Mouse (Mus musculus): Measurements from ENCODE around the gene Camta1.

Gene Camta1

DNA sequence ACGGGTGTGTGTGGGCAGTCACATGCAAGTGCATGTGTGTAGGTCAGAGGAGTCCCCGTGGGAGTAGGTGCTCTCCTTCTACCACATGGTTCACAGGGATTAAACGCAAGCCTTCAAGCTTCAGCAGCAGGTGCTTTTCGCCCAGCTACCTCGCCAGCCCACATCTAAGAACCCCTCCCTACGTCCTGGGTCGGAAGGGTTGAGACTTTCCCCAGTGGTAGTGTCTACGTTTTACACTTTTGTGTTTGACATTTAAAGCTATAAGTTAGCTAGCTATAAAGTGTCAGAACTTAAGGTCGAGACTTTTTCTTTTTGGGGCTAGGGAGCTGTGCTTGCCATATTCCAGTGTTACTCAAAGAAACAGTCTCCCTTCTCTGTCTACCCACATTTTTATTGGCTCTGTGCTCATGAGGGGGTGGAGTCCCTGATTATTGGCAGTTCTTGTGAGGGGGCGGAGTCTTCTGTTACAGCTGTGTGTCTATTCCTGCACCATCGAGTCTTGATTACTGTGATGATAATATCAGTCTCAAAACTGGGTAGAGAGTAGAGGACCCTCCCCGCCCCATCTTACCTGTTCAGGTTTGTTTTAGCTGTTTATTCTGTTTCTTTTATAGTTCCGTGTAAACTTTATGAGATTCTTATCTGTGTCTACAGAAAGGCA, 921.6 kb downstream of the Camta1 start:
- DNase-seq (ENCODE audit: low read depth, low spot score): peak; percentile 12

DNA sequence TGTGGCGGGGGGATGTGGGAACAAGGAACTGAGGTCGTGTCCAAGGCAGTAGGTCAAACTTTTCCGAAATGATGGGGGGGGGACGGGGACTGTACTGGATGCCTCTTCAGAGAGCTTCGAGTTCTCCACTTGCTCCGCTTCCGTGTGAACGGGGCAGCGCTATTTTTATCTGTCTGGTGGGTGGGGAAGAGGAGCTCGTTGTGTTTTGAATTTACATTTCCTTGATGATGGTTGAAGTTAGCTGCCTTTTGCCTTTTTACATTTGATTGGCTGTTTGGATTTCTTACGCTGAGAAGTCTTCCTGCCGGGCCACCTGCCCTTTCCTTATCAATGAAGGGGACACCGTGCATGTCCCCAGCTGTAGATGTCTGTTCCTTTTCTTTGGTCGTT, 923.6 kb downstream of the Camta1 start:
- DNase-seq (ENCODE audit: low read depth, low spot score): no peak

DNA sequence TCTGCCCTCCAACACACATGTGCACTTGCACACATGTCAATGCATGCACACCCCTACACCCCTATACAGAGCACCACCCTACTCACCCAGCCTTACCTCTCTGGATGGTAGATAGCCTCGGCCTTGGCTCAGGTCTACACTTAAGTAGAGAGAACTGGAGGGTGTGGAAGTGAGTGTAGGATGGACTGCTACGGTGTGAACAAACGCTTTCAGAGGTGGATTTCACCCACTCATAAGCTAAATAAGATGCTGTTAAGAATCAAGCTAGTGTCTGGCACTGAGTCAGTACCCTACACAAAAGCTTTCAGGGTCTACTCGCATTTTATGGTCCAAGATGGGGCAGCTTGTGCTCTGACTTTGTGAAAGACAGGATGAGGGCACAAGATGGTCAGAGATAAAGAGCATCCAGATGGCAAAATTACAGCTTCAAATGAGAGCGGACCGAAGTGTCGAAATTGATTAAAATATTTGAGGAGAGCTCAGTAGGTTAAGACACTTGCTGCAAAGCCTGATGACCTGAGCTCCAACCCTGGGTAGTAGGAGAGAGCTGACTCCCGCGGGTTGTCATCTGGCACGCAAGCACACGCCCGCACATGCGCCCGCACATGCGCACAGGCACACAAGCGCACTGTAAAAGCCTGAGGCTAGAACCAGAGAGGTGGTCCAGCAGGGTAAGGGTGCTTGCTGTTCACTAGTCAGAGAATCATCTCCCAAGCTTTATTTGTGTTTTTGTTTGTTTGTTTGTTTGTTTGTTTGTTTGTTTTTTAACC, 924.2 kb downstream of the Camta1 start:
- no peak for DNase-seq (ENCODE audit: low read depth, low spot score)

DNA sequence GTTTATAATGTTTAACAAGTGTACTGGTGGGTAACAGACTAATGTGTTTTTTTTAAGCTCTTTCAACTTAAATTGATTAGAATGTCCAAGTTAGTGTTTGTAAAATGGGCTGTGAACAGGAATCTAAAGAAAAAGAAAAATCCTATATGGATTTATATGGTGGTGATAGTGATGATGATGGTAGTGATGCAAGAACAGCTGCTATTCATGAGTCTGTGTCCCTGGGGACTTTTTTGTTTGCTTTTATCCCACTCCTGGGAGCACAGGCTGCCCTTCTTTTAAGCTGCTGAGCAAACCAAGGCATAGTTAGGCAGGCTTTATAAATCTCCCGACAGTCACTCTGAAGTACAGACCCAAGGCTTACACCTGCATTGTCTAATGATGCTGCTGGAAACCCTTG, 928.2 kb downstream of the Camta1 start:
- DNase-seq (ENCODE audit: low read depth, low spot score): peak; percentile 12

DNA sequence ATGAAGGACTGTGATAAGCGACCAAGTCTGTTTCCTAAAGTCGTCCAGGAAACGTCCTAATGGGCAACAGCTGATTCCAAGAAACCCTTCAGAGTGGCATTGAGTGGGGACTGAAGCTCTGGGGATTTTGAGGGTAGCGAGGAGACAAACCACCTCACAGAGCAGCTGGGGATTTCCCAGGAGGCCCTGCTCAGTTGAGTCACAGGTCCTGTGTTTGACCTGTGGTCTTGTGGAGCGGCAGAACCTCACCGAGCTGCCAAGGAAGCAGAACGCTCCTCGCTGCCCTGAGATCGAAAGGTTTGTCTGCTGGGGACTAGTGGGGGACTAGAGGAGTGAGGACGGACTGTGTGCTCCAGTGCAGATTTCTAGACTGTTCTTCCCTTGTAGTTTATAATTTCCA, 933.9 kb downstream of the Camta1 start:
- DNase-seq (ENCODE audit: low read depth, low spot score): peak; percentile 72

DNA sequence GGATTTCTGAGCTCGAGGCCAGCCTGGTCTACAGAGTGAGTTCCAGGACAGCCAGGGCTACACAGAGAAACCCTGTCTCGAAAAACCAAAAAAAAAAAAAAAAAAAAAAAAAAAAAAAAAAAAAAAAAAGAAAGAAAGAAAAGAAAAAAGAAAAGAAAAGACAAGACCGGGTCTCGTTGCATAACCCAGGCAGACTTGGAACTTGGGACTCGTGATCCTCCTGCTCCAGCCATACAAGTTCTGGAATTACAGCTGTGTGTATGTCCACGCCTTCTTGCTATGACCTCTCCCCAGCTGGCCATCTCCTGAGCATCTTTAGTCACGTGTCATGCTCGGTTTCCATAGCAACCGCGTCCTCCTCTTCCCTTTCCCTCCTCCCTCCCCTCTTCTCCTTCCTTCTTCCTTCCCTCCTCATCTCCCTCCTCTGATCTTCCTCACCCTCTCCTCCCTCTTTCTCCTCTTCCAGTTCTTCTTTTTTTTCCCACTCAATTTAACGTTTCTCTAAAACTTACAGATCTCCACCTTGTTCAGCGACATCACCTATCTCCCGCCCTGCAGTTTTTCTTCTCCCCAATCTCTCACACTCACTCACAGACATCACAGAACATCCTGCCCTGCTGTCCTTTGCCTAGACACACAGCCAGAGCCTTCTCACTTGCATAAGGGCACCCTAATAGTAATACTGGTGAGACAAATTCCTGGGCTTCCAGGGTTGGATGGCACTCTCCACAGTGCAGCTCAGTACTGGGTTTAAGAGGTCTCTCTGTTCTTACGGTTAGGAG, 934.6 kb downstream of the Camta1 start:
- peak; percentile 48 for DNase-seq (ENCODE audit: low read depth, low spot score)

DNA sequence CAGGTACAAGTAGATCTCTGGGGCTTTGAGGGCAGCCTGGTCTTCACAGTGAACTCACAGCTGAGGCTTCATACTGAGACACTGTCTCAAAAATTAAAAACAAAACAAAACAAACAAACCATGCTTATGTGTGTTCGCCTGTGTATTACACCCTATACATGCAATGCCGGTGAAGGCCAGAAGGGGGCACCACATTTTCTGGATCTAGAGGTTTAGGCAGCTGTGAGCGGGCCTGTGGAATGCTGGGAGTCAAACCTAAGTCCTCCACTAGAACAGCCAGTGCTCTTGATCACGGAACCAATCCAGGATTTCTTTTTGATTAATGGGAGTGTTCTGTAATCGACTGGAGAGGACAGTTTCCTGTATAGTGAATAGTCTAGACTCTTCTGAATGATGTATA, 935.8 kb downstream of the Camta1 start:
- peak; percentile 40 for DNase-seq (ENCODE audit: low read depth, low spot score)

DNA sequence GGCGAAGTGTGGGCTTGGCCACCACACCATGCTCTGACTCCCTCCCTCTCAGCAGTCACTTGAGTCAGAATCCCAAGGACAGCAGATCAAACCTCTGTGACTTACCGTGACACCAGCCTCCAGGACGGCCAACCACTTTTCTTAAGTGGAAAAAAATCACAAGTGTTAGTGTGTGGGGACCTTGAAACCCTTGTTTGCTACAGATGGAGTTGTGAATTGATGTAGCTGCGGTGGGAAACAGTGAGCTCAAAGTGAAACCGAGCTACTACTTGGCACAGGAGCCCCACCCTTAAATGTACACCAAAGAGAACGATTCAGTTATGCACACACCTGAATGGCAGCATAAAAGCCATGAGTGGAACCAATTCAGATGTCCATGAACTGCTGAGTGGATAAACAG, 936.7 kb downstream of the Camta1 start:
- DNase-seq (ENCODE audit: low read depth, low spot score): no peak

DNA sequence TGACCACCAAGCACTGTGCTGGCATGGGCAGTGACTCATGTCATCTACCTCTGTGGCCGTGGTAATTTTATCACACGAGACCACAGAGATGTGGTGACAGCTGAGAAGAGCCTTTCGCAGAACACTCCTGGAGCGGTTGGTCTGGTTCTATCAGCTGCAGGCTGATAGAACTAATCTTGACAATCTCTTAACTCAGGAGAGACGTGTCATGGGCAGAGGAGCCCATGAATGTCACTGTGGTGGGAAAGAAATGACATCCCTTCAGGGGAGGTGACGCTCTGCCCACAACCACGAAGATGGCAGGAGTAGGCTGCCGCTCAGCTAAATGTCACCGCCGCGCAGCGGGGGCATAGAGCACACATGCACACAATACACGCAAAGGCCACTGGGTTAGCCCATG, 937.4 kb downstream of the Camta1 start:
- DNase-seq (ENCODE audit: low read depth, low spot score): no peak

DNA sequence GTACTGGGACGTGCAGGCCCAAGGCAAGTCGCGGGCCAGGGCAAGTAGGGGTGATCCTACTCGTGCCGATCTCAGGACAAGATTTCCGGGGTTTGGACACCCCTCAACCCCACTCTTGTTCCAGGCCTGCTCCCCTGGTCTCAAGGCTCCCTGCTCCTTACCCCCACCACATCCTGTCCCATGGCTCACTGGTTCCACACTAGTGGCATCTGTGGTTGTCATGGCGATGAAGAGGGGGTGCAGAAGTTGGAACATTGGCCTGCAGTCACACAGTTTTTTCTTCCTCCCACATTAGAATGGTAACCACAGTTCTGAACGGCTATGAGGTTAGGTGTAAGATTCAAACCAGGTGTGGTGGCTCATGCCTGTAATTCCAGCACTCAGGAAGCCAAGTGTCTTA, 940.5 kb downstream of the Camta1 start:
- DNase-seq (ENCODE audit: low read depth, low spot score): peak; percentile 19

DNA sequence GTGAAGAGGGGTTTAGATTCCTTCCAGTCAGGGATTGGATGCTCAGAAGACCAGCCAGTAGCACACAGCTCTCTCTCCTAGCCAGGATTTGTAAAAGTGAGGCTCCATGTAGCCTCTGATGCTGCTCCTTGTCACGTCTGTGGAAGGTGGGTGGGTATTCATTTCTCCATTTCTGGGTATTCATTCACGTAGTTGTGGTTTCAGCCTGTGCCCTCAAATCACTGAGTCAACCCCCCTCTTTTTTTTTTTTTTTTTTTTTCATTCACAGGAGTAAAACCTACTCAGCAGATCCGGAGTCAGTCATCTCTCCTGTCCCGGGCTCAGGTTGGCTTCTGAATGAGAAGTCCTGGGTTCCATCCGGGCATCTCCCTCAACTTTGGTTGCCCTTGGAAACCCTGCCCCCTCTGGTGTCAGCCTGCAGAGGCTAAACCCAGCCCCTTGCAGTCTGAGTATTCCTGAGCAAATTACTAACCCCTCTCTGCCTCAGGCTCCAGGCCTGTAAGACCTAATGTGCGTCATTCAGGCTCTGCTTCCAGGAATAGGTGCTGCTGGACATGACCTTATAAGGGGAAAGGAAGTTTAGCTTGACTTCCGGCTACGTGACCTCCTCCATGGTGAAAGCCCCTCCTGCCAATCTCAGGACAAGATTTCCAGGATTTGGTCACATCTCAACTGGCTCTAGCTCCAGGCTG, 944.2 kb downstream of the Camta1 start:
- DNase-seq (ENCODE audit: low read depth, low spot score): peak; percentile 52

DNA sequence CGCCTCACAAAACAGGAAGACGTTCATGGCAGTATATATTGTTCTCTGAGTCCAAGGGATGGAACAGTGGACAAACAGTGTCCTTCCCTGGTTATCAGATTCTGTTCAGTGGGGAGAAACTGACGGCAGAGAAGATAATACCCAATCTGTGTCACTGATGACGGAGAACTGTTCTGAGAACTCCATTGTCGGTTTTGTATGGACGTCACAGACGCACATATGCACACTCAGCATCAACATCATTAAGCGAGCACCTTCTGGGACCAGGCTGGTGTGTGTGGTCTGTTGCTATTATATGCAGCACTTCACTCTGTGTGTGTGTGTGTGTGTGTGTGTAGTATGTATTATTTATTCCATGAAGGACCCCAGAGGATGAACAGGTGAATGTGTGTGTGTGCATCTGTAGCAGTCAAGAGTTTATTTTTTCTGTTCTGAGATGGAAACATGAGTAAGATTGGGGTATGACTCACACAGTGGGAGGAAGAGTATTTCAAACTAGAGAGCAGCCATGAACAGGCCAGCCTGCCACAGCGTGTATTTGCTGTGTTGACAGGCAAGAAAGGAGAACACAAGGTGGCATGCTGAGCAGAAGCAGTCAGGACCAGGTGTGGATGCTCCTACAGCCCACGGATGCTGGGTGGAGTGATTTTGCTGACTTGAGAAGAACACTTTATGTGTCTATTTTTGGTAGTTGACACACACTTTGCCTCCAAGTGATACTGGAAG, 946.3 kb downstream of the Camta1 start:
- DNase-seq (ENCODE audit: low read depth, low spot score): peak; percentile 45

DNA sequence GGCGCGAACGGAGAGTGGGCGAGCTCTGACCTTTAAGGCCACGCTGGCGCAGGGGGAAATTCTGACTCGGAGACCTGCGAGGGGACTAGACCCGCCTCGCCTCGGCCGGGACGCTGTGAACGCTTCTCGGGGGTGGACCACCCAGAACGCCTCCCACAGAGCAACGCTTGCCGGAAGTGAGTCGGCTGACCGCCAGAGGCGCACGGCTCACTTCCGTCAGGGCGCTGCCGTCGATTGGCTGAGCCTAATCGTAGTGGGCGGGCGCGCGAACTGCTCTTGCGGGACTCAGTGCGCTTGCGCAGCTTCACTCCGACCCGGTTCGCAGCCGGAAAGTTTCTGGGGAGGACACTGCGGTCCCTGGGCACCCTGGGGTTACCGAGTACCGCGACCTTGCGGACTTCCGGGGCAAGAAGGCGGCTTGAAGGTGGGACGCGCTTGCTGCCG, 947.4 kb downstream of the Camta1 start, which contains the start of the genes Park7 and Tnfrsf9:
Park7 (minus strand) TSS at position 148 of the 444 bp plus-strand sequence.
Tnfrsf9 (plus strand) TSS at position 273 of the 444 bp plus-strand sequence.
- peak; percentile 95 for DNase-seq (ENCODE audit: low read depth, low spot score)

DNA sequence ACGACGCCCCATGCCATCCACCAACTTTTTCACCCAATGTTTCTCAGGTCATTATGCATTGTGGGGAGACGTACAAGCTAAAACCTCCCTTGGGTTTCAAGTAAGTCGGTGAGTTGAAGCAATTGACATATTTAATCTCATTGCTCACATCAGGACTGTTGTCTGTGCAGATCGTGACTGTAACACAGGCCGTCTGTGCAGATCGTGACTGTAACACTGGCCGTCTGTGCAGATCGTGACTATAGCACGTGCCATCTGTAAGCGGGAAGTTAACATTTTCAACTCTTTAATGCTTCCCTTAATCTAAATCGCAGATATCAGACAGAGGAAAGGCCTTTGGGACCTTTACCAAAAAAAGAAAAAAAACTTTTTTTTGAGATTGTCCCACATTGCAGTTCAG, 947.9 kb downstream of the Camta1 start:
- peak; percentile 34 for DNase-seq (ENCODE audit: low read depth, low spot score)

DNA sequence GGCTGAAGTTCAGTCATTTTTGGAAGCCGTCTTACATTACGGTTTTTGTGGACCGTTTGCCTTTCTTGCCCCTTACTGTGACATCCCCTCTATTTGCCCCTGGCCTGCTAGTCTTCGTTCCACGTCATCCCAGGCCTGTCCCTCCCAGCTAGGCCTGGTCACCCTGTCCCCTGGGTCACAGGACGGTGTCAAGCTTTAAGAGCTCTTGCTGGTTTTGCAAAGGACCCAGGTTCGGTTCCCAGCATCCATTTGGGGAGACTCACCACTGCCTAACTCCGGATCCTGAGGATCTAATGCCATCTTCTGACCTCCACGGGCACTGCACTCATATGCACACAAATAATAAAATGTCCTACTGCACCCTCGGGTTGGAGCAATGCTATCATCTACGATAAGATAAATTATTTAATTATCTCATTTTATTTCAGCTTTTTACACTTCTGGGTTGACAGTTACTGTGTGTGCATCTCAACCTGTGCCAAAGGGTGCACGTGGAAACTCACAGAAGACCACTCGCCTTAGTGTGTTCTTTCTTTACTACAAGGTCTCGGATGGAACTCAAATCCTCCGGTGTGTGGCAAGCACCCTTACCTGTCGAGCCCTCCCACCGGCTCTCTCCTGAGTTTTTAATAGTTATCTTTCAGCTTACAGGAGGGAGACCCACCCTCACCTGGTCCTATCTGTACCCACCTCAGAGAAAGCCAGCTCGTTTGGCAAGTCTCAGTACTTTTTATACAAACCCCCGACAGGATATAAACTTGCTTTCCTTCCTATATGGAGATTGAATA, 951.3 kb downstream of the Camta1 start:
- peak; percentile 23 for DNase-seq (ENCODE audit: low read depth, low spot score)

DNA sequence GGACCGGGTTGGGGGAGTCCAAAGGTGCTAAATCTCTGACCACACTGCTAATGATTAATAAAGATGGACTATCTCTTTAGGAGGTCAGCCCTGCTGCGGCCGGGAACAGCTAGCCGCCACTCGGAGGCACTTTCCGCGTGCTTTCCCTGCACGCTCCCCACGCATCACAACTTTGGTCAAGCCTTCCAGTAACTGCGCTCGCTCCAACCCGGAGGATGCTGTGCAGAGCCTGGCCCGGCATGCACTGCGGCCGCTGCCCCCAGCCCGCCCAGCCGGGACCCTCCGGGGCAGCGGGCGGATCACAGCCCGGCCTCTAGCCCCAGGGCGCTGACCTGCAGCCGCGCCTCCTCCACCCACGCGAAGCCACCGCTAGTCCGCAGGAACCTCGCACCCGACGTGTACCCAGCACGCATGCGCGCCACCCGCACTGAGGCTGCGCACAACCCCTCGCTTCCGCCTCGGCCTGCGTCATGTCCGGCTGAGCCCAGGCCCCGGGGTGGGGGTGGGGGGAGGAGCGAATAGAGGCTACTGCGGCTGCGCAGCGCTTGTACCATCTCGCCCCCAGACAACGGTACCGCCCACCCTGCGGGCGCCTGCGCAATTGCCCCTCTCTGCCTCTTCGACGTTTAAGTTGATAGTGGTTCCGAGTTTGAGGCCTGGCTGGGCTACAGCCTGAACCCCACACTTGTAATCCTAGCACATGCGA, 952.1 kb downstream of the Camta1 start:
- peak; percentile 98 for DNase-seq (ENCODE audit: low read depth, low spot score)

DNA sequence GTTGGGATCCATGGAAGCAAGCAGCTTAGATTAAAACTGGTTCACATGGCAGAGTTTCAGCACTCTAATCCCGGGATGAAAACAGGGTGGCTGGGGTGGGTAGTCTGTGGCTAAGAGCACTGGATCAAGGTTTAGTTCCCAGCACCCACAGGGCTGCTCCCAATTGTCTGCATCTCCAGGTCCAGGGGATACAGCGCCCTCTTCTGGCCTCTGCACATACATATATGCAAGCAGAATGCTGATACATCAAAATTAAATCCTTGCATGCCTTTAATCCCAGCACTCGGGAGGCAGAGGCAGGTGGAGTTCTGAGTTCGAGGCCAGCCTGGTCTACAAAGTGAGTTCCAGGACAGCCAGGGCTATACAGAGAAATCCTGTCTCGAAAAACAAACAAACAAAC, 953.2 kb downstream of the Camta1 start:
- peak; percentile 52 for DNase-seq (ENCODE audit: low read depth, low spot score)

DNA sequence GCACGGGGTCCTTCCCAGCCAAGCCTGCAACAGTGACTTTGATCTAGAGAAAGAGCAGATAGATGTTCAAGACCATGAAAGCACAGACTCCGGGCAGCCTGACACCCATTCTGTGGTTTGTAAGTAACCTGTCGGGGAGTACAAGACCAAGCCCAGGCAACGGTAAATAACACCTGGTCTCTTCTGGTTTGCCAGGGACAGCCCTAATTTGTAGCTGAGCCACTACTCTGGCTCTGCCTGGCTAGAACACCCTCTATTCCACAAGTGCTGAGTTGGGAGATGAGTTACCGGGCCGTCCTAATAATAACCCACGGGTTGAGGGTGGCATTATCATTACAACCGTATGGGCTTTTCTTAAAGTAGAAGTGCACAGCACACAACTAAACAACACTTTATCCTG, 954.6 kb downstream of the Camta1 start:
- no peak for DNase-seq (ENCODE audit: low read depth, low spot score)

DNA sequence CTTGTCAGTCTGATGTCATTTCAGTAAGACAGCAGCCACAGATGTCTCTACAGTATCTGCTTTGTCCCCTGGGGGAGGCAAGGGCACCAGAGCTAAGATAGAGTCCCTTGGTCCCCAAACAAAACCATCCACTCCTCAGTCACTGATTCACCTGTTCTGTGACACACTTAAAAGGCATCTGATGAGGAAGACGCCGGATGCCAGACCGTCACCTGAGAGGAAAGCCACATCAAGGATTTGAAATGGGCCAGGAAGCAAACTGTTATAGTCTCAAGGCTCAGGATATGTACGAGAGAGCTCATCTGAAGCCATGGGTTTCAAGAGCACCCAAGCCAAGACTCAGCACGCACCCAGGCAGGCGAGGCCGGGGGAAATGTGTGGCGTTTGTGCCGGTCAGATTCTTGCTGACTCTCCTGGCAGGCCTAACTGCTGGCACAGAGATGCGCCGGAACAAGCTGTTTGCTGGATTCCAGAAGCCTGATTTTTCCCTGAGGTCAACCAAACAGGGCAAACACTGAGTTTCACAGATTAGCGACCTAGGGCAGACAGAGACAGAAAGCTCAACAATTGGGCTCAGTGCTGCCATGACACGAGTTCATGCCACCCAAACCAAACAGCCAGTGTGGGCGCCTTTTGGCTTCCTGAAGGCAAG, 958.5 kb downstream of the Camta1 start:
- no peak for DNase-seq (ENCODE audit: low read depth, low spot score)

Data from 3T3-L1 (cell line).